Mouse (Mus musculus) yolk sac, embryonic 10.5 days (tissue): Measurements from ENCODE around the gene Ccdc88a.

Source experiments
- DNase-seq: peaks from one replicate; pipeline ENCODE4 v3.0.0-alpha.2; 2017; ENCODE audit warnings: low spot score

The Ccdc88a gene

GRCm38 (mm10) chr11:29548504-29549424 is 175.3 kb downstream of the Ccdc88a start:
- no peak for DNase-seq

GRCm38 (mm10) chr11:29549425-29549778 is 175.9 kb downstream of the Ccdc88a start:
- no peak for DNase-seq
